Mouse (Mus musculus) hindbrain, embryonic 14.5 days (tissue): ENCODE results near the gene Tubb5. TPM values are rescaled to one million over a fixed set of nuclear protein-coding genes. Genes with fewer than 3 reads are reported as not detected.
A peak's percentile ranks its signal among the peaks of the same experiment; 100 is the strongest.

ENCODE experiments used
- ATAC-seq: fragments of 200-750 bp; cut with Nextera tagmentation; 2 replicates; pipeline ENCODE4 v1.8.0; 2017; ENCODE audit warnings: moderate number of reproducible peaks, mild to moderate bottlenecking, moderate TSS enrichment, moderate library complexity; ENCODE audit not compliant: low FRiP score
- DNase-seq: peaks from one replicate; pipeline ENCODE4 v3.0.0-alpha.2; 2015; ENCODE audit warnings: low spot score
- H3K27ac ChIP-seq: fragments of 300-500 bp; sonication (generic); 2 replicates; pipeline ENCODE4 v1.5.1; 2014; ENCODE audit warnings: mild to moderate bottlenecking, moderate library complexity
- H3K27me3 ChIP-seq: fragments of 300-500 bp; sonication (generic); 2 replicates; pipeline ENCODE4 v1.6.1; 2014; ENCODE audit warnings: mild to moderate bottlenecking, low read length, mixed read lengths; ENCODE audit not compliant: control insufficient read depth, insufficient read depth
- H3K36me3 ChIP-seq: fragments of 300-500 bp; sonication (generic); replicated peaks from 2 replicates; pipeline ENCODE4 v1.6.1; 2014; ENCODE audit not compliant: control insufficient read depth, insufficient read depth
- H3K4me1 ChIP-seq: fragments of 300-500 bp; sonication (generic); replicated peaks from 2 replicates; pipeline ENCODE4 v1.6.1; 2014; ENCODE audit warnings: antibody characterized with exemption, low read length, mixed read lengths; ENCODE audit not compliant: control insufficient read depth, insufficient read depth
- H3K4me2 ChIP-seq: fragments of 300-500 bp; sonication (generic); replicated peaks from 2 replicates; pipeline ENCODE4 v1.6.1; 2014; ENCODE audit warnings: mild to moderate bottlenecking, moderate library complexity
- H3K4me3 ChIP-seq: fragments of 300-500 bp; sonication (generic); replicated peaks from 2 replicates; pipeline ENCODE4 v1.5.1; 2014; ENCODE audit warnings: mild to moderate bottlenecking, low read length
- H3K9ac ChIP-seq: fragments of 300-500 bp; sonication (generic); 2 replicates; pipeline ENCODE4 v1.6.1; 2014
- H3K9me3 ChIP-seq: fragments of 300-500 bp; sonication (generic); 2 replicates; pipeline ENCODE4 v1.6.1; 2016; ENCODE audit warnings: low read length; ENCODE audit not compliant: control insufficient read depth
- WGBS: fragments of 180-500 bp; shearing (Covaris S2); extraction: QIAGEN DNeasy Blood & Tissue Kit; methylation state at CpG from one replicate; pipeline ENCODE4 v1.1.7; 2014; 5-methylcytosine and 5-hydroxymethylcytosine counted together
- polyA plus RNA-seq: library from polyadenylated mRNA; unstranded; fragments of >200 nt; fragmentation: Nextera tagmentation; extraction: Ambion mirVana; gene quantifications from 2 replicates; pipeline ENCODE4 v1.2.1, GENCODE M21; 2014

Gene Tubb5
- polyA plus RNA-seq, 1 experiment from 2014 or later, result 1,664 TPM

DNA sequence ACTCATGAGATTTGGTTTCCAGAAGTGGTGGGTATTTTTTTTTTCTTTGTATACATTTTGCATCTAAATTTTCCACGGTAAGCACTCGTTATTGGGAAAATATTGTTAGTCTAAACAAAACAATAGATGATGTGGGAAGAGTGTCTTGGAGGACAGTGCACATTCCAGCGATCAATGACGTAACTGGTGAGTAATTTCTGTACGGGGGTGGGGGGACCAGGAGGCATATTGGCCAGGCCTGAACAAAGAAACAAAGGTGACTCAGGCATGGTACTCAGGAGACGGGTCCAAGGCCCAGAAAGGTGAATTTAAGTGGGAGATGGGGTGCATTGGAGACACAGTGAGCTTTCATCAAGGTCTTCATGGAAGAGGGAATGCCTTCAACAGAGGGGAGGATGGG is 42.5 kb downstream of the Tubb5 start:
- DNase-seq (no peak), ATAC-seq (no peak)
- no peaks in the 10 kb centered on the region for H3K36me3 ChIP-seq
- H3K4me3 ChIP-seq, result no peak overlapping the region
- H3K27me3 ChIP-seq, result no peaks in the 10 kb centered on the region
- no peak overlapping the region for H3K4me2 ChIP-seq
- no peak overlapping the region for H3K27ac ChIP-seq
- WGBS, result 80% methylated on average over 6 of the region's 6 CpGs
- H3K9ac ChIP-seq, result no peak overlapping the region
- no peaks in the 10 kb centered on the region for H3K4me1 ChIP-seq
- H3K9me3 ChIP-seq, result peaks cover 4% of the 10 kb centered on the region; the same call in 1 of the 2 replicates

- H3K27ac ChIP-seq, result no peak overlapping the region
- H3K4me1 ChIP-seq, result no peaks in the 10 kb centered on the region
- WGBS, result 53% methylated on average over 2 of the region's 2 CpGs
- H3K4me3 ChIP-seq, result no peak overlapping the region
- H3K4me2 ChIP-seq, result no peak overlapping the region
- H3K27me3 ChIP-seq, result no peaks in the 10 kb centered on the region
- no peak for DNase-seq
- peaks cover 4% of the 10 kb centered on the region; the same call in 1 of the 2 replicates for H3K9me3 ChIP-seq
- no peak overlapping the region for H3K9ac ChIP-seq
- no peak for ATAC-seq
- H3K36me3 ChIP-seq, result no peaks in the 10 kb centered on the region
These were observed 43.0 kb downstream of the Tubb5 start for GRCm38 (mm10) chr17:35795099-35795498.

DNA sequence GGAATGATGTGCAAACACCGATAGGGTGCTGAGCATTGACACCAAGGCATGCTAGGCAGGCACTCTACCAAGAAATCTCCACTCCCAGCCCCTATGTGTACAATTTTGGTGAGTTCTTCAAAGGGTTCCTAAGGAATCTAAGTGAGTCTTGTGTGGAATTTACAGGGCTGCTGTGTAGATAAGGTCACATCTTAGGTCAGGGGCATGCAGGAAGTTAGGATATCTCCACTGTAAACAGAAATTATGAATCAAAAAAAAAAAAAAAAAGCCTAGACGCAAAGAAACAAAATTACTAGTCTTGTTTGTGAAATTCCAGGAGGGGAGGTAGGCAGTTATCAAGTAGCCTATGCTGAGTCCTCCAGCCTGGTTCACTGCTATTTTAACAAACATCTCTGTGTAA is 45.3 kb downstream of the Tubb5 start:
- Histone ChIP-seq H3K9ac (no peak overlapping the region), H3K9me3 (no peaks in the 10 kb centered on the region), H3K4me3 (no peak overlapping the region), H3K4me2 (no peak overlapping the region), H3K27ac (no peak overlapping the region), H3K36me3 (no peaks in the 10 kb centered on the region), H3K27me3 (no peaks in the 10 kb centered on the region), H3K4me1 (no peaks in the 10 kb centered on the region)
- DNase-seq (no peak), ATAC-seq (no peak)
- 85% methylated on average over 2 of the region's 2 CpGs for WGBS

DNA sequence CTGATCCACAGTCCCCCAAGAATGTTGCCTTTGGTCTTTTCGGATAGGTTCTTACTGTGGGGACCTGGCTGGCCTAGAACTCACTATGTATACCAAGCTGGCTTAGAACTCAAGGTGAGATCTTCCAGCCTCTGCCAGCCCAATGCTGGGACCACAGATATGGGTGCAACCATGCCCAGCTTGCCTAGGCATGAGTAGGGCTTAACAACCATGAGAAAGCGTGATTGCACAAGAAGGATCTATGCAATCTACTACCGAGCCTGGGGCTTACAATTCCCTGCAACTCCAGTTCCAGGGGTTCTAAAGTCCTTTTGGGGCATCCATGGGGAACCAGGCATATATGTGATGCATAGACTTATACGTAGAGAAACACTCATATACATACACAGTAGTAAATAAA is 47.2 kb downstream of the Tubb5 start:
- DNase-seq (no peak), ATAC-seq (no peak)
- H3K4me2 ChIP-seq, result no peak overlapping the region
- WGBS, result 88% methylated on average over 4 of the region's 4 CpGs
- no peak overlapping the region for H3K9ac ChIP-seq
- no peaks in the 10 kb centered on the region for H3K36me3 ChIP-seq
- H3K4me1 ChIP-seq, result no peaks in the 10 kb centered on the region
- H3K9me3 ChIP-seq, result no peaks in the 10 kb centered on the region
- no peak overlapping the region for H3K27ac ChIP-seq
- H3K27me3 ChIP-seq, result no peaks in the 10 kb centered on the region
- H3K4me3 ChIP-seq, result no peak overlapping the region

GRCm38 (mm10) chr17:35788025-35788424 is 50.1 kb downstream of the Tubb5 start:
- Histone ChIP-seq H3K4me3 (no peak overlapping the region), H3K36me3 (no peaks in the 10 kb centered on the region), H3K4me2 (no peak overlapping the region), H3K27me3 (no peaks in the 10 kb centered on the region), H3K9me3 (no peaks in the 10 kb centered on the region), H3K9ac (no peak overlapping the region), H3K27ac (no peak overlapping the region), H3K4me1 (no peaks in the 10 kb centered on the region)
- 91% methylated on average over 3 of the region's 3 CpGs for WGBS
- no peak for ATAC-seq
- no peak for DNase-seq

GRCm38 (mm10) chr17:35787493-35787892 is 50.6 kb downstream of the Tubb5 start:
- no peaks in the 10 kb centered on the region for H3K9me3 ChIP-seq
- H3K36me3 ChIP-seq, result no peaks in the 10 kb centered on the region
- no peak overlapping the region for H3K9ac ChIP-seq
- no peaks in the 10 kb centered on the region for H3K4me1 ChIP-seq
- no peak overlapping the region for H3K4me3 ChIP-seq
- H3K27me3 ChIP-seq, result no peaks in the 10 kb centered on the region
- no peak overlapping the region for H3K27ac ChIP-seq
- ATAC-seq, result no peak
- H3K4me2 ChIP-seq, result no peak overlapping the region
- no peak for DNase-seq

DNA sequence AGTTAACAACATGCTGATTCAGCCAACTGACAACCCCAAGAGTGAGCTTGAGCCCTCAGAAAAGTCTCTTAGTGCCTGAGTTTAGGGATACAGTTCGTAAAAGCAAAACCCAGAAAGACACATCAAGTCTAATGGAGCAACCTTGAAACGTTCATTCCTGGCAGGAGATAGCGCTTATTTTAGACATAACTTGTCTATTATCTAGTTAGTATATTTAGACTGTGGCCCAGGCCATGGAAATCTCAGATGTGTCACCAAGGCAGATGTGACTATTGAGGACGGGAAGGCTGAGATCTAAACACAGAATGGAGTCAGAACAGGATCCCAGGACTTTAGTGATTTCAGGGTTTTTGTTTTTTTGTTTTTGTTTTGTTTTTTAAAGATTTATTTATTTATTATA is 53.0 kb downstream of the Tubb5 start:
- no peak overlapping the region for H3K4me3 ChIP-seq
- no peak for DNase-seq

GRCm38 (mm10) chr17:35783944-35784343 is 54.2 kb downstream of the Tubb5 start:
- Histone ChIP-seq H3K4me3 (no peak overlapping the region), H3K36me3 (no peaks in the 10 kb centered on the region), H3K4me1 (no peaks in the 10 kb centered on the region), H3K9me3 (no peaks in the 10 kb centered on the region), H3K9ac (no peak overlapping the region), H3K27me3 (no peaks in the 10 kb centered on the region), H3K27ac (no peak overlapping the region), H3K4me2 (no peak overlapping the region)
- WGBS, result 69% methylated on average over 6 of the region's 6 CpGs
- ATAC-seq, result peak; percentile 57; the same call in 1 of the 2 replicates
- no peak for DNase-seq

More for the DNA sequence above, 53.0 kb downstream of the Tubb5 start:
- no peak overlapping the region for H3K4me2 ChIP-seq
- no peaks in the 10 kb centered on the region for H3K9me3 ChIP-seq
- WGBS, result 91% methylated on average over 4 of the region's 4 CpGs
- no peak overlapping the region for H3K9ac ChIP-seq
- no peak overlapping the region for H3K27ac ChIP-seq
- H3K27me3 ChIP-seq, result no peaks in the 10 kb centered on the region
- no peaks in the 10 kb centered on the region for H3K4me1 ChIP-seq
- H3K36me3 ChIP-seq, result no peaks in the 10 kb centered on the region
- ATAC-seq, result no peak
